In genomic region chr1:167830291-167830690, GRCm38 (mm10) we compare ENCODE assay signal across 26 mouse cellular contexts.
A peak's percentile ranks its signal among the peaks of the same experiment; 100 is the strongest.
DNase-seq lines count a peak whose midpoint lies in the region; ATAC-seq and TF ChIP-seq lines count a peak whose summit lies in the region.
"Had no signal": no experiment of that assay in that cellular context is flagged by ENCODE, and none has a peak within 500 bp of the region (broad histone marks: within the 10 kb centered on the region; RNA-seq: fewer than 3 reads in every experiment).

No protein-coding gene starts in this region.

- DNase-seq in forebrain, embryonic 10.5 days (ENCODE audit: extremely low spot score, low spot score), result no peak
- no peak for DNase-seq in heart, postnatal 14 days
- DNase-seq in liver, embryonic 11.5 days (ENCODE audit: low spot score), result no peak
- DNase-seq in liver, postnatal 0 days, result no peak
- DNase-seq in liver, embryonic 13.5 days, result peak; percentile 3
- no peak for DNase-seq in limb, embryonic 10.5 days (ENCODE audit: low spot score)
- DNase-seq: adrenal gland, adult 8-10 months; adrenal gland, postnatal 14 days; adrenal gland, postnatal 36 days; B cell, adult 2 months; cerebellum, adult 11-12 months; cerebellum, adult 2 months; cerebellum, adult 9-10 months; cerebellum, postnatal 10 days; cerebellum, postnatal 25 days had no signal

- intact Hi-C loops in heart, postnatal 14 days (cut with DNase I), result no loop called here

- H3K4me2 ChIP-seq in forebrain, embryonic 12.5 days, result no peak overlapping the region
- no peak overlapping the region for H3K4me2 ChIP-seq in heart, embryonic 11.5 days
- H3K4me2 ChIP-seq in liver, embryonic 11.5 days, result no peak overlapping the region
- H3K4me2 ChIP-seq in liver, postnatal 0 days (ENCODE audit: low read depth, low read length), result no peak overlapping the region
- no peak overlapping the region for H3K4me2 ChIP-seq in liver, embryonic 13.5 days
- H3K4me2 ChIP-seq: embryonic facial prominence, embryonic 12.5 days; forebrain, embryonic 13.5 days; forebrain, embryonic 15.5 days had no signal

- no peaks in the 10 kb centered on the region for H3K27me3 ChIP-seq in forebrain, embryonic 10.5 days (ENCODE audit: poor library complexity, severe bottlenecking)
- H3K27me3 ChIP-seq in forebrain, embryonic 12.5 days, result no peaks in the 10 kb centered on the region
- no peaks in the 10 kb centered on the region for H3K27me3 ChIP-seq in heart, embryonic 11.5 days (ENCODE audit: control insufficient read depth, insufficient read depth, low read length)
- H3K27me3 ChIP-seq in liver, embryonic 11.5 days (replicated peaks; ENCODE audit: control insufficient read depth, insufficient read depth, low read length), result no peaks in the 10 kb centered on the region
- no peaks in the 10 kb centered on the region for H3K27me3 ChIP-seq in liver, postnatal 0 days (ENCODE audit: insufficient read depth, low read length)
- no peaks in the 10 kb centered on the region for H3K27me3 ChIP-seq in liver, embryonic 13.5 days
- H3K27me3 ChIP-seq in limb, embryonic 10.5 days (ENCODE audit: low read depth, poor library complexity, severe bottlenecking), result no peaks in the 10 kb centered on the region
- H3K27me3 ChIP-seq: CH12.LX; embryonic facial prominence, embryonic 12.5 days; forebrain, embryonic 13.5 days; forebrain, embryonic 15.5 days had no signal

- no peak for TF ChIP-seq CTCF in liver, postnatal 0 days (IDR thresholded peaks at IDR 0.05; ENCODE audit: low read depth)

- no peaks in the 10 kb centered on the region for H3K9me3 ChIP-seq in forebrain, embryonic 10.5 days
- H3K9me3 ChIP-seq in forebrain, embryonic 12.5 days, result no peaks in the 10 kb centered on the region
- no peaks in the 10 kb centered on the region for H3K9me3 ChIP-seq in heart, embryonic 11.5 days (replicated peaks; ENCODE audit: control insufficient read depth, low read length)
- no peaks in the 10 kb centered on the region for H3K9me3 ChIP-seq in liver, embryonic 11.5 days (ENCODE audit: control insufficient read depth, low read length)
- H3K9me3 ChIP-seq in liver, postnatal 0 days (ENCODE audit: low read length), result no peaks in the 10 kb centered on the region
- H3K9me3 ChIP-seq in liver, embryonic 13.5 days (replicated peaks), result no peaks in the 10 kb centered on the region
- H3K9me3 ChIP-seq in limb, embryonic 10.5 days (replicated peaks), result no peaks in the 10 kb centered on the region
- H3K9me3 ChIP-seq: embryonic facial prominence, embryonic 10.5 days; embryonic facial prominence, embryonic 12.5 days; forebrain, embryonic 13.5 days; forebrain, embryonic 15.5 days had no signal

- no peak for TF ChIP-seq EP300 in liver, postnatal 0 days (IDR thresholded peaks at IDR 0.05; ENCODE audit: low read depth)

- H3K36me3 ChIP-seq in forebrain, embryonic 10.5 days (replicated peaks), result no peaks in the 10 kb centered on the region
- no peaks in the 10 kb centered on the region for H3K36me3 ChIP-seq in forebrain, embryonic 12.5 days (replicated peaks)
- H3K36me3 ChIP-seq in heart, embryonic 11.5 days (ENCODE audit: control insufficient read depth, insufficient read depth, low read length), result no peaks in the 10 kb centered on the region
- H3K36me3 ChIP-seq in liver, embryonic 11.5 days (ENCODE audit: control insufficient read depth, insufficient read depth, low read length), result no peaks in the 10 kb centered on the region
- no peaks in the 10 kb centered on the region for H3K36me3 ChIP-seq in liver, postnatal 0 days (replicated peaks; ENCODE audit: insufficient read depth, low read length)
- no peaks in the 10 kb centered on the region for H3K36me3 ChIP-seq in liver, embryonic 13.5 days
- H3K36me3 ChIP-seq in limb, embryonic 10.5 days, result no peaks in the 10 kb centered on the region
- H3K36me3 ChIP-seq: embryonic facial prominence, embryonic 10.5 days; embryonic facial prominence, embryonic 12.5 days; forebrain, embryonic 15.5 days; G1E had no signal

- H3K4me3 ChIP-seq in forebrain, embryonic 10.5 days, result no peak overlapping the region
- H3K4me3 ChIP-seq in forebrain, embryonic 12.5 days (replicated peaks), result no peak overlapping the region
- H3K4me3 ChIP-seq in heart, embryonic 11.5 days (ENCODE audit: low read depth, low read length), result peak overlapping the region; percentile 22
- H3K4me3 ChIP-seq in liver, embryonic 11.5 days (ENCODE audit: low read depth, low read length), result 0 out of 2 replicates have a peak overlapping the region, but pooled peaks have one; percentile 3
- no peak overlapping the region for H3K4me3 ChIP-seq in liver, postnatal 0 days (ENCODE audit: low read depth, low read length)
- no peak overlapping the region for H3K4me3 ChIP-seq in liver, embryonic 13.5 days (replicated peaks)
- H3K4me3 ChIP-seq in limb, embryonic 10.5 days, result no peak overlapping the region
- H3K4me3 ChIP-seq: embryonic facial prominence, embryonic 10.5 days; embryonic facial prominence, embryonic 12.5 days; forebrain, embryonic 13.5 days; forebrain, embryonic 15.5 days had no signal

- H3K27ac ChIP-seq in forebrain, embryonic 10.5 days, result peak overlapping the region; percentile 51; the same call in 1 of the 2 replicates
- H3K27ac ChIP-seq in forebrain, embryonic 12.5 days, result no peak overlapping the region
- H3K27ac ChIP-seq in heart, embryonic 11.5 days (ENCODE audit: low read depth, low read length), result peak overlapping the region; percentile 72; the same call in 1 of the 2 replicates
- H3K27ac ChIP-seq in liver, embryonic 11.5 days (ENCODE audit: low read depth, low read length), result peak overlapping the region; percentile 60; the same call in 1 of the 2 replicates
- H3K27ac ChIP-seq in liver, postnatal 0 days (ENCODE audit: low read depth), result no peak overlapping the region
- no peak overlapping the region for H3K27ac ChIP-seq in liver, embryonic 13.5 days
- H3K27ac ChIP-seq in limb, embryonic 10.5 days, result no peak overlapping the region
- H3K27ac ChIP-seq: embryonic facial prominence, embryonic 10.5 days; embryonic facial prominence, embryonic 12.5 days; forebrain, embryonic 13.5 days; forebrain, embryonic 15.5 days had no signal

- no peaks in the 10 kb centered on the region for H3K4me1 ChIP-seq in forebrain, embryonic 10.5 days
- H3K4me1 ChIP-seq in forebrain, embryonic 12.5 days, result no peaks in the 10 kb centered on the region
- no peaks in the 10 kb centered on the region for H3K4me1 ChIP-seq in heart, embryonic 11.5 days (ENCODE audit: control insufficient read depth, insufficient read depth, low read length)
- H3K4me1 ChIP-seq in liver, embryonic 11.5 days (replicated peaks; ENCODE audit: control insufficient read depth, insufficient read depth, low read length), result no peaks in the 10 kb centered on the region
- no peaks in the 10 kb centered on the region for H3K4me1 ChIP-seq in liver, postnatal 0 days (ENCODE audit: insufficient read depth)
- no peaks in the 10 kb centered on the region for H3K4me1 ChIP-seq in liver, embryonic 13.5 days (replicated peaks)
- no peaks in the 10 kb centered on the region for H3K4me1 ChIP-seq in limb, embryonic 10.5 days
- H3K4me1 ChIP-seq: embryonic facial prominence, embryonic 10.5 days; embryonic facial prominence, embryonic 12.5 days; forebrain, embryonic 13.5 days; forebrain, embryonic 15.5 days had no signal

- 85% methylated on average over 7 of the region's 7 CpGs for WGBS in forebrain, embryonic 10.5 days
- 92% methylated on average over 7 of the region's 7 CpGs for WGBS in forebrain, embryonic 12.5 days
- 51% methylated on average over 7 of the region's 7 CpGs for WGBS in heart, embryonic 11.5 days (ENCODE audit: insufficient replicate concordance)
- whole genome bisulfite sequencing in liver, embryonic 11.5 days, result 63% methylated on average over 7 of the region's 7 CpGs
- WGBS in liver, postnatal 0 days (ENCODE audit: insufficient replicate concordance), result 69% methylated on average over 7 of the region's 7 CpGs
- WGBS in liver, embryonic 13.5 days (ENCODE audit: insufficient replicate concordance), result 50% methylated on average over 7 of the region's 7 CpGs
- WGBS in limb, embryonic 10.5 days, result 83% methylated on average over 7 of the region's 7 CpGs

- ATAC-seq in forebrain, embryonic 12.5 days (ENCODE audit: low FRiP score), result no peak
- ATAC-seq in heart, embryonic 11.5 days (replicated peaks; ENCODE audit: insufficient number of reproducible peaks, low FRiP score, low TSS enrichment), result peak; percentile 95
- peak; percentile 79 for ATAC-seq in liver, embryonic 11.5 days (replicated peaks; ENCODE audit: low FRiP score)
- ATAC-seq in liver, postnatal 0 days, result no peak
- peak; percentile 26; the same call in 1 of the 2 replicates for ATAC-seq in liver, embryonic 13.5 days (ENCODE audit: low read depth)
- ATAC-seq: activated CD4-positive, CD25-positive, alpha-beta regulatory T cell, adult 4 months; CD4-positive, CD25-positive, alpha-beta regulatory T cell, adult 4 months; forebrain, embryonic 13.5 days; forebrain, embryonic 15.5 days; Patski had no signal

- H3K9ac ChIP-seq in forebrain, embryonic 12.5 days, result no peak overlapping the region
- no peak overlapping the region for H3K9ac ChIP-seq in heart, embryonic 11.5 days (ENCODE audit: low read depth, low read length)
- no peak overlapping the region for H3K9ac ChIP-seq in liver, embryonic 11.5 days (ENCODE audit: low read depth, low read length)
- no peak overlapping the region for H3K9ac ChIP-seq in liver, postnatal 0 days (replicated peaks)
- no peak overlapping the region for H3K9ac ChIP-seq in liver, embryonic 13.5 days
- H3K9ac ChIP-seq: embryonic facial prominence, embryonic 12.5 days; forebrain, embryonic 13.5 days; forebrain, embryonic 15.5 days had no signal

Comparison
In these comparisons a context has a peak if more than half of its experiments do, and no peak if none do; other contexts are left out.
1. H3K27ac ChIP-seq: peak in forebrain, embryonic 10.5 days (single experiment), heart, embryonic 11.5 days (single experiment) and liver, embryonic 11.5 days (single experiment); none in forebrain, embryonic 12.5 days (single experiment), liver, postnatal 0 days (single experiment), liver, embryonic 13.5 days (single experiment) and limb, embryonic 10.5 days (single experiment).
2. H3K4me3 ChIP-seq: peak in heart, embryonic 11.5 days (single experiment) and liver, embryonic 11.5 days (single experiment); none in forebrain, embryonic 10.5 days (single experiment), forebrain, embryonic 12.5 days (single experiment), liver, postnatal 0 days (single experiment), liver, embryonic 13.5 days (single experiment) and limb, embryonic 10.5 days (single experiment).
3. ATAC-seq: peak in heart, embryonic 11.5 days (single experiment), liver, embryonic 11.5 days (single experiment) and liver, embryonic 13.5 days (single experiment); none in forebrain, embryonic 12.5 days (single experiment) and liver, postnatal 0 days (single experiment).